Mouse (Mus musculus): ENCODE data around the gene Snx29.

- TF ChIP-seq CTCF (IDR thresholded peaks at IDR 0.05; ENCODE audit: borderline replicate concordance, control insufficient read depth, extremely low read depth, insufficient read depth, low read length, poor library complexity), result no peak
- TF ChIP-seq POLR2A (IDR thresholded peaks at IDR 0.05; ENCODE audit: control insufficient read depth, extremely low read depth, insufficient read depth, low read length, poor library complexity), result no peak
Observed at GRCm38 (mm10) chr16:11550043-11550725, 227.5 kb downstream of the Snx29 start.
